Mouse (Mus musculus) ES-E14 (cell line): ENCODE data around the gene Rsph10b. TPM values are rescaled to one million over a fixed set of nuclear protein-coding genes. Genes with fewer than 3 reads are reported as not detected.

Experiments
- DNase-seq: peaks from one replicate; pipeline ENCODE4 v3.0.0-alpha.2; 2013; ENCODE audit warnings: low read depth, low spot score
- H3K27ac ChIP-seq: 2 replicates; pipeline ENCODE4 v1.5.1; 2012; ENCODE audit warnings: low read depth, mild to moderate bottlenecking, low read length, moderate library complexity, mixed read lengths; ENCODE audit not compliant: poor library complexity, insufficient read depth, severe bottlenecking
- H3K36me3 ChIP-seq: 2 replicates; pipeline ENCODE4 v1.6.1; 2012; ENCODE audit warnings: mild to moderate bottlenecking, low read length, moderate library complexity, mixed read lengths; ENCODE audit not compliant: control insufficient read depth, poor library complexity, insufficient read depth, severe bottlenecking
- H3K4me1 ChIP-seq, 2 experiments: fragments of 150-350 bp in 1 of 2; sonication (generic) in 1 of 2; 2 replicates each; pipeline ENCODE4 v1.6.1; 2012; ENCODE audit warnings: low read length in 2 of 2, mild to moderate bottlenecking in 1 of 2, mixed read lengths in 1 of 2; ENCODE audit not compliant: control insufficient read depth in 2 of 2, insufficient read depth in 2 of 2, poor library complexity in 1 of 2
- H3K4me3 ChIP-seq, 2 experiments: fragments of 150-350 bp in 1 of 2; sonication (generic) in 1 of 2; 2 replicates each; pipeline ENCODE4 v1.5.1; 2012; ENCODE audit warnings: low read length in 2 of 2, low read depth in 1 of 2, mild to moderate bottlenecking in 1 of 2, mixed read lengths in 1 of 2; ENCODE audit not compliant: insufficient read depth in 1 of 2, poor library complexity in 1 of 2, severe bottlenecking in 1 of 2
- H3K9ac ChIP-seq: 2 replicates; pipeline ENCODE4 v1.6.1; 2012; ENCODE audit warnings: low read depth, mild to moderate bottlenecking, low read length, mixed read lengths; ENCODE audit not compliant: poor library complexity, insufficient read depth, severe bottlenecking
- H3K9me3 ChIP-seq: fragments of 150-350 bp; sonication (generic); 2 replicates; pipeline ENCODE4 v1.6.1; 2012; ENCODE audit warnings: low read depth, mild to moderate bottlenecking, low read length; ENCODE audit not compliant: control insufficient read depth, insufficient read depth
- CHD2 ChIP-seq: IDR thresholded peaks from 2 replicates; pipeline ENCODE4 v1.6.1; 2014; ENCODE audit warnings: mild to moderate bottlenecking, low read depth, low read length, inconsistent platforms
- HCFC1 ChIP-seq: IDR thresholded peaks from 2 replicates; pipeline ENCODE4 v1.6.1; 2012; ENCODE audit warnings: low read length, inconsistent platforms, borderline replicate concordance; ENCODE audit not compliant: insufficient read depth
- MAFK ChIP-seq: IDR thresholded peaks from 2 replicates; pipeline ENCODE4 v1.6.1; 2014; ENCODE audit warnings: mild to moderate bottlenecking, low read depth, low read length, inconsistent platforms; ENCODE audit not compliant: insufficient read depth
- ZC3H11A ChIP-seq: IDR thresholded peaks from 2 replicates; pipeline ENCODE4 v1.6.1; 2012; ENCODE audit warnings: low read depth, mild to moderate bottlenecking, inconsistent platforms, low read length, borderline replicate concordance
- ZNF384 ChIP-seq: IDR thresholded peaks from 2 replicates; pipeline ENCODE4 v1.6.1; 2012; ENCODE audit warnings: low read depth, low read length, inconsistent platforms
- in situ Hi-C, 2 experiments: fragments of 600-800 bp; cut with MboI; formaldehyde crosslinking; loops; one replicate each; pipeline ENCODE4 v1.15.1; 2025; ENCODE audit warnings: low sequenced_read_pairs in 2 of 2, inconsistent platforms in 1 of 2; ENCODE audit not compliant: unreplicated experiment in 2 of 2
- total RNA-seq: library from RNA; depleted of rRNA; stranded (reverse); fragments of 300-350 nt; gene quantifications from 2 replicates; pipeline ENCODE4 v1.2.3, GENCODE M21; 2012

Rsph10b gene
- total RNA-seq, 1 experiment: 0.13 TPM

DNA sequence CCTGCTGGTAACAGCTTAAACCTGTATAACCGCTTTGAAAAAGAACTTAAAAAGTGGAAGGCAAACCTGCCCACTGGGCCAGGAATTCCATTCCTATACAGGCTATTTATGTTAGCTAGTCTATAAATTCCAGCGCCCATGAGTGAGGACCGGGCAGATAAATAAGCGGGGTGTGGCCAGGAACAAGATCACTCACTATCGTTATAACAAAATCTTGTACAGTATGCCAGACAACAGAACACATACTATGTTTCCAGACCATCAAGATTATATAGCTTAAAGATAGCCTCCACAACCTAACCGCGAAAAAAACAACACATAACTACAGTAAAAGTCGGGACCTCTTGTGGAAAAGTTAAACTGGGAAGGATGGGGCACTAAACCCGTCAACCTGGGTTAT, 23.9 kb upstream of the Rsph10b start:
- no peak overlapping the region for H3K27ac ChIP-seq
- peak overlapping the region; percentile 79 for H3K9ac ChIP-seq
- peak overlapping the region; percentile 75 to 83 for H3K4me3 ChIP-seq
- H3K4me1 ChIP-seq: peaks cover 0 to 2% of the 10 kb centered on the region in 2 experiments; a peak in 1 of 4 replicates
- no peak for TF ChIP-seq ZNF384
- no peak for TF ChIP-seq CHD2
- no peak for TF ChIP-seq HCFC1
- no peak for TF ChIP-seq ZC3H11A
- TF ChIP-seq MAFK: no peak
- H3K9me3 ChIP-seq: no peaks in the 10 kb centered on the region
- in situ Hi-C loops: no loop called here
- DNase-seq: no peak
- H3K36me3 ChIP-seq: peaks cover 28% of the 10 kb centered on the region

DNA sequence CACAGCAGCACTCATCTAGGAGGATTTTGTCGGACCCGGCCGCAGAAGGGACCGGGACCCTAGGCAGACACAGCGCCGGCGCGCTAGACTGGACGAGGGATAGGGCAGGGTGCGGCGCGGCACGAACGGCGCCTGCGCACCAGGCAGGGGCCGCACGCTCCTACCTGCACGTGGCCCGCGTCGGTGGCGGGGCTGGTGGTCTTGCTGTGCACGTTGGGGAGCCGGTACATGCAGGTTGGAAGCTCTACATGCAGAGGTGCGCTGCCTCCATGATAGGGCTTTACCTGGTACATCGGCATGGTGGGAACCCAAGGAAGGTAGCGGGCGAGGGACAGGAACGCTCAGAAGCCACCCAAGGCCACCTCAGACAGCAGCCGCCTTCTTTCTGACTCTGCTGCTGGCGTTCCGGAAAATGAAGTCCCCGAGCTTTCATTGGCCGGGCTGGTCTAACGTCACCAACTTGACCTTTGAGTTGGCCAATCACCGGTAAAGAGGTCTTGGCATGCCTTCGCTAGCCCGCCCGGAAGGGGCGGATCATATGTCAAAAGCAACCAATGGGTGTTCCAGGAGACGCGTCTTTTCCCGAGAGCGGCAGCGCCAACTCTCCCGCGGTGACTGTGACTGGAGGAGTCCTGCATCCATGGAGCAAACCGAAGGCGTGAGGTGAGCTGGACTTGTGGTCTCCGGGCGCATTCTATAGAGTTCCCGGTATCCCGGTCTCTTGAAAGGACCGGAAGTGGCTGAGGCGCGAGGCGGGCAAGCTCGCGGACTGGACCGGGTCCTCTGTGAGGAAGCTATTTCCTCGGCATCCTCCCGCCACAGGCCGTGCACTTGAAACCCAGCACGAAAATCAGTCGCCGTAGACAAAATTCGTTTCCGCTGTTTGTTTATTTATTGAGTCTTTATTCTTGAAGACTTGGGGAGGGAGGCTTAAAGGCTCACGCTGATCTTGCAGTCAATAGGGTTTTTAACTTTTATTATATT, 23.1 kb upstream of the Rsph10b start, which contains the start of the genes Aimp2 and Pms2:
Gene Aimp2 (minus strand): TSS at position 431 of the 984 bp plus-strand sequence.
Gene Pms2 (plus strand): TSS at position 548 of the 984 bp plus-strand sequence.
- in situ Hi-C loops: no loop called here
- peak; percentile 97 for DNase-seq
- Histone ChIP-seq H3K36me3 (peaks cover 23% of the 10 kb centered on the region), H3K27ac (0 out of 2 replicates have a peak within 1 kb of the TSS, but pooled peaks have one; percentile 30), H3K4me1 (peaks cover 0 to 2% of the 10 kb centered on the region in 2 experiments; a peak in 1 of 4 replicates), H3K9me3 (no peaks in the 10 kb centered on the region), H3K9ac (peak within 1 kb of the TSS; percentile 83), H3K4me3 (peak within 1 kb of the TSS; percentile 83 to 96)
- no peak for TF ChIP-seq ZNF384
- TF ChIP-seq CHD2: peak; percentile 79
- TF ChIP-seq ZC3H11A: no peak
- TF ChIP-seq MAFK: 0 out of 2 replicates have a peak, but pooled peaks have one; percentile 19
- peak; percentile 53; the same call in 1 of the 2 replicates for TF ChIP-seq HCFC1

DNA sequence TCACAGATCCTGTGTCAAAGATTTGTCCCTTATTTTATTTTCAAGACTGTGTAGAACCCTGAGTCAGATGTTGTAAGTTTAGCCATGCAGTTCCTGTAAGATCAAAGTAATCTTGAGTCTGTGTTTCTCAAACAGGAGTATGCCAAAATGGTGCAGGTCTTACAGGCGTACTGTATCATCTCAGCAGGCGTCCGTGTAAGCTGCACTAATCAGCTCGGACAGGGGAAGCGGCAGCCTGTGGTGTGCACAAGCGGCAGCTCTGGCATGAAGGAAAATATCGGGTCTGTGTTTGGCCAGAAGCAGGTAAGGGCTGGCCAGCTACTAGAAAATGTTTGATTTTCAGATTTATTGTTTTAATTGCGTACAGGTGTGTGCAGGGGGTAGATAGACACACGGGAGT, 16.6 kb upstream of the Rsph10b start:
- TF ChIP-seq ZNF384 (no peak), HCFC1 (no peak), MAFK (no peak), ZC3H11A (no peak)
- no peaks in the 10 kb centered on the region for H3K4me1 ChIP-seq
- H3K9me3 ChIP-seq: no peaks in the 10 kb centered on the region
- DNase-seq: no peak
- peaks cover 23% of the 10 kb centered on the region for H3K36me3 ChIP-seq
- no peak overlapping the region for H3K27ac ChIP-seq
- in situ Hi-C loops: no loop called here
- H3K4me3 ChIP-seq: no peak overlapping the region
- H3K9ac ChIP-seq: no peak overlapping the region

DNA sequence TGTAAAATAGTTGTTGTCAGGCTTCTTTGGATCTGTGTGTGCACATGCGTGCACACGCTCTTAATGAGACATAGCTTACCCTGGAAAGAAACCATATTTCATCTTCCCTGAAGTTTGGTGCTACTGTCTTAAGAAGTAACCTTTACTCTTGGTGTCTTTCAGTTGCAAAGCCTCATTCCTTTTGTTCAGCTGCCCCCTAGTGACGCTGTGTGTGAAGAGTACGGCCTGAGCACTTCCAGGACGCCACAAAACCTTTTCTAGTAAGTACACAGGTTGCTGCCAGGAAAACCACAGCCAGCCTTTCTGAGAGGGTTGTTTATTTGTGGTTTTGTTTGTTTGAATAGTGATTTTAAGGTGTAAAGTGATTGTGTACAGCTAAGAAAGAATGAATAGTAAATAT, 15.4 kb upstream of the Rsph10b start:
- H3K36me3 ChIP-seq: peaks cover 27% of the 10 kb centered on the region
- no peak overlapping the region for H3K9ac ChIP-seq
- in situ Hi-C loops: no loop called here
- DNase-seq: peak; percentile 30
- no peaks in the 10 kb centered on the region for H3K4me1 ChIP-seq
- H3K9me3 ChIP-seq: no peaks in the 10 kb centered on the region
- TF ChIP-seq HCFC1 (no peak), ZC3H11A (no peak), ZNF384 (no peak), MAFK (no peak), CHD2 (no peak)
- no peak overlapping the region for H3K27ac ChIP-seq
- no peak overlapping the region for H3K4me3 ChIP-seq
